Mouse (Mus musculus): ENCODE measurements around the gene Jup. TPM values are rescaled to one million over a fixed set of nuclear protein-coding genes. Genes with fewer than 3 reads are reported as not detected.
"Not testable (repeated sequence)": the region's sequence is repeated elsewhere in the genome, so short reads cannot be mapped to it uniquely, and the experiment has no call there.

The Jup gene
- total RNA-seq, 2 experiments from 2014 or later = 51.2 to 53.7 TPM

DNA sequence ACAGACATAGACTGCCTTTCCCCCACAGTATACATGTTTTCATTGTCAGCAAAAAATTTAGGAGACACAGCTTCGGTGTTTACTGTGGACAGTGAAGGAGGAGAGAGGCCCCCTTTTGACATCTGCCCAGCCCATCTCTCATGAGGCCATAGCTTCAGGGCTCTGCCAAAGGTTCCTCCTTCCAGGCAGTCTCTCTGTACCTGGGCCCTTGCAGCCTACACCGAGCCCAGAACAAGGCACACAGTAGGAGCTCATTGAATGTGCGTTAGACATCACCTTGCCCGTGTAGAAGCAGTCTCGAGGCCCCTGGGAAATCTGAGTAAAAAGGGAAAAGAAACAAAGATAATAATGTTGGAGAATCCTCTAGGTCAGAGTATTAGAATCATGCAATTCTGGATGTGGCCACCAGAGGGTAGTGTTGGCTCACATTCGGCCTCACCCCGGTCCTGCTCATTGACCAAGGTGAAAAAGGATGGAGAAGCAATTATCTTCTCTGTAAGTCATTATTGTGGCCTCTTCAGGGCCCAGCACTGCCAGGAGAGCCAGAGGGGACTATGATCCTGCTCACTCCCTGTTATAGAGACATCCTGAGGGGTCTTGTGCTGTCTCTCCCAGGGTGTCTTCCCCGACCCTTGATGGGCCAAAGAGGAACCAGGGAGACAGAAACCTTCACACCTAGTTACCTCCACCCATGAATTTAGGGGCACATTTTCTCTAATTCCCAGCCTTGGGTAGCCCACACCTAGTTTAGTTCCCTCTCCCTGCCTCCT, 35.2 kb downstream of the Jup start:
- peak; percentile 94 for TF ChIP-seq CTCF (IDR thresholded peaks at IDR 0.05)
- intact Hi-C loops (cut with DNase I) = loop anchor here (1.0 to 10.0 kb wide), 4 partner anchors 46 to 342 kb away; partner anchors contain the start of genes Dhx58 and Klhl11
- Histone ChIP-seq H3K27ac (no peak overlapping the region), H3K4me3 (no peak overlapping the region)
- peak; percentile 72 to 82 for DNase-seq (ENCODE audit: extremely low spot score in 1 of 2, low spot score in 2 of 2)

DNA sequence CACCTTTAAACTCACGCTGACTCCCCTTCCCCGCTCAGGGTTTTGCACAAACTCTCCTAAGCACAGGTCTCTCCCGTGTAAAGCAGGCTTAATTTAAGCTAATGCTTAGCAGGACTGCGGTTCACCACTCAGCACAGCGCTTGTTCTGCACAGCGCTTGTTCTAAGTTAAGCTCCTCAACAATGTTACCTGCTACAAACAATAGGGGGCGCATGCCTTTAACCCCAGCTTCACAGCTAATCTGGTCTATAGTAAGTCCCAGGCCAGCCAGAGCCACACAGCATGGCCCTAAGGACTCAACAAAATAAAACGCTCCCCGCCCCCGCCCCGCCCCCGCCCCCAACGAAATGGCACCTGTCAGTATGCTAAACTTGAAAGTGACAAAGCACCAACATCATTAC, 36.5 kb downstream of the Jup start:
- not testable (repeated sequence) for H3K27ac ChIP-seq; H3K4me3 ChIP-seq; DNase-seq (ENCODE audit: extremely low spot score in 1 of 2, low spot score in 2 of 2)
- intact Hi-C loops (cut with DNase I) = loop anchor here (5.0 to 10.0 kb wide), 3 partner anchors 111 to 344 kb away; partner anchors contain the start of genes Dhx58 and Klhl11

DNA sequence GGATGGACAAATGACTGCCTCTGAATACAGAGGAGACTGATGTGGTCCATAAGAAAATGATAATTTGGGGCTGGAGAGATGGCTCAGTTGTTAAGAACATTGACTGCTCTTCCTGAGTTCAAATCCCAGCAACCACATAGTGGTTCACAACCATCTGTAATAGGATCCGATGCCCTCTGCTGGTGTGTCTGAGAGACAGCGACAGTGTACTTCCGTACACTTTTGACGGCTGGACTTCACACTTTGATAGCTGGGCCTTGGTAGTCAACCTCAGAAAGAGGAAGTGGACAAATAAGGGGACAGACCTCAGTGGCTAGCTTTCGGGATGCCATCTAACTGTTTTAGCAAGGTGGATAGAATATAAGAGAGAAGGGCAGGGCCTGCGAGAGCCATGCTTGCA, 37.4 kb downstream of the Jup start:
- H3K4me3 ChIP-seq = no peak overlapping the region
- TF ChIP-seq CTCF (IDR thresholded peaks at IDR 0.05) = no peak; the same call in none of the 2 replicates
- intact Hi-C loops (cut with DNase I) = loop anchor here (5.0 to 10.0 kb wide), 3 partner anchors 112 to 345 kb away; partner anchors contain the start of genes Dhx58 and Klhl11
- no peak overlapping the region for H3K27ac ChIP-seq
- DNase-seq (ENCODE audit: extremely low spot score in 1 of 2, low spot score in 2 of 2) = no peak

DNA sequence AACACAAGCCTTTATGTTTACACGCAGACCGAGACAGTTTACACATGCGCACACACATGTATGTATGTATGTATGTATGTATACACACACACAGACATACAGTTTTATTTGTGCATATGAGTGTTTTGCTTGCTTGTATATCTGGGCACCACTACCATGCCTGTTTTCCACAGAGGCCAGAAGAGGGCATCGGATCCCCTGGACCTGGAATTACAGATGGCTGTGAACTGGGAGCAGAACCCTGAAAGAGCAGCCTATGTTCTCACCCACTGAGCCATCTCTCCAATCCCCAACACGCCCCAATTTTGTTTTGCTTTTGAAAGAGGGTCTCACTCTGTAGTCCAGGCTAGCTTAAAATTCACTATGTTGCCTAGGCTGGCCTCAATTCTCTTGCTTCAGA, 40.2 kb downstream of the Jup start:
- no peak overlapping the region for H3K27ac ChIP-seq
- TF ChIP-seq CTCF (IDR thresholded peaks at IDR 0.05) = no peak
- no peak overlapping the region for H3K4me3 ChIP-seq
- DNase-seq (ENCODE audit: extremely low spot score in 1 of 2, low spot score in 2 of 2) = no peak
- intact Hi-C loops (cut with DNase I) = no loop called here

DNA sequence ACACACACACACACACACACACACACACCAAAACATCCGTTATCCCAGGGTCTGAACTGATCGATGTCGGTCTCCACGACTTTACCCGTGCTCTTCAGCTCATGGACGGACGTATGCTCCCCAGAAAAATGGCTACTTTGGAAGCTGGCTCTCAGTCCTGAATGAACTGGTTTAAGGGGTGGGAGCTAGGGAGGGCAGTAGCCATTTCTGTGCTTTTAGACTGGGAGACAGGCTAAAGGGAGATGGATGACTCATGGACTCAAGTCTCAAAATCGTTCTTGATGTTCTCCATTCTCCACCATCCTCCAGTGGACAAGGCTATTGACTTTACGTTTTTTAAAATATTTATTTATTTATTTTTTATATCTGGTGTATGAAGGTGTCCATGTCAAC, 40.7 kb downstream of the Jup start:
- no peak for TF ChIP-seq CTCF (IDR thresholded peaks at IDR 0.05)
- no peak for DNase-seq (ENCODE audit: extremely low spot score in 1 of 2, low spot score in 2 of 2)
- Histone ChIP-seq H3K4me3 (no peak overlapping the region), H3K27ac (no peak overlapping the region)
- intact Hi-C loops (cut with DNase I) = no loop called here

DNA sequence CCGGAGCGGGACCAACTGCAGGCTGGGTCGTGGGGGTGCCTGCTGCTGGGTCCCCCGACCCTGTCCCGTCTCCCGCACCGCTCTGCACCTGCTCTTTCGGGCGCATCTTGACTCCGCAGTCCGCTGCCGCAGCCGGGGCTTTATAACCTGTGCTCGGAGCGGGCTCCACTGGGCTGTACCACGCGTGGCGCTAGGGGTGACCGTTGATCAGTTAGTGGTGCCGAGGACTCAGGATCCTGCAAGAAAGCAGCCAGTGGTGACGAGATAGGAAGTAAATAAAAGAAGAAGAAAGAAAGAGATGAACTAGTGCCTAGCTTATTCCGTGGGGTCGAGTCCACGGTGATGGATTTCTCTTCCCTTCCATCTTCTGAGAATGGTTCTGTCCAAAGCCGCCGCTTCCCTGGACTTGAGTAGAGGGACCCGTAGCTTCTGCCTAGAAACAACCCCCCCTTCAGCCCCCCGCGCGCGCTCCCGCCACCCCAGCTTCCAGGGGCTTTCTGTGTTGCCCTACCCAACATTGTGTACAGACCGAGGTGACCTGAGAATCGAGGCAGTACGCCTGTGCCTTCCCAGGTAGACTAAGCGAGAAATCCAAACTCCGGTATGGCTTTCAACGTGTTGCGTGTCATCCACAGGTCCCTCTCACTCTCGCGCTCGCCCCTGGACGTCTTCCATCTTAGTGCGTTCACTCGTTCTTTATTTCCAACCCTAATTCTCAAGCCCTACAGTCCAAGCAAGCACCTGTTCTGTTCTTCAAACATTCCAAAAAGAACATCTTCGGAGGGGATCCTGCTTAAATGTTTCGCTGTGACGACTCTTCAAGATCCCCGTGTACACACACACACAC, 41.4 kb downstream of the Jup start, which contains the start of gene Hap1:
Hap1 (minus strand) TSS at position 157 of the 847 bp plus-strand sequence.
- H3K4me3 ChIP-seq = peak within 1 kb of the TSS; percentile 94
- peak; percentile 74 to 78 for DNase-seq (ENCODE audit: extremely low spot score in 1 of 2, low spot score in 2 of 2)
- intact Hi-C loops (cut with DNase I) = no loop called here
- TF ChIP-seq CTCF (IDR thresholded peaks at IDR 0.05) = no peak; the same call in 1 of the 2 replicates
- H3K27ac ChIP-seq = peak within 1 kb of the TSS; percentile 80

DNA sequence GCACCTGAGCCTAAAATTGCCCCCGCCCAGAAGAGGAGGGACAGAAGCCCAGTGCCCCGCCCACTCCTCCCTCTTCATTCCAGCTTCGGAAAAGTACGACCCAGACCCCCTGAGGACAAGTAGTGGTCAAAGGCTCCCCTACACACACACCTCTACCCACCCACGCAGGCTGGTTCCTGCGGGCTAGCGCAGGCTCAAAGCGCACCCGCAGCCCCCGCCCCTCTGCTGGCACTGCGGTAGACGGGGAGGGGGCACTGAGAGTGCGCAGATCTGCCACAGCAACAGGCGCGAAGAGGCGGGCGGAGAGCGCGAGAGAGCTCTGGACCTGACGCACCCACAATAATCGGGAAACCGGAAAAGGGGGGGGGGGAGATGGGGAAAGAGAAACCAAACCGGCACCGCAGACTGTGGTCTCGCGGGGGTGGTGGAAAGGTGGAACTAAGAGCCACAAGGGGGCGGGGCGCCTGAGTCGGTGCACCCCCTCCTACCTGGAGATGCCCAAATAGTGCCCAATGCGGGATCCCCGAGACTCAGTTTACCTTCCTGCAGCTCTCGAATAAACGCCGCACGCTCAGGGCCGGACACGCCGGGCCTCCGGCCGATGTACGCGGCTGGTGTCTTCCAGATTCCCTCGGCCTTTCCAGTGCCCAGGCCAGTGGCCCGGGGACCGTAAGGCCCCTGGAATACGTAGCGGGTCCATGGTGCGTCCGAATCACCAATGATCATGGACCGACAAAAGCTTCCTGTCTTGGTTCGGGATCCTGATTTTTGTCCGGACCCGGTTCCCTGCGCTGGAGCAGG, 42.2 kb downstream of the Jup start:
- peak; percentile 43 to 66 for DNase-seq (ENCODE audit: extremely low spot score in 1 of 2, low spot score in 2 of 2)
- no peak; the same call in 1 of the 2 replicates for TF ChIP-seq CTCF (IDR thresholded peaks at IDR 0.05)
- intact Hi-C loops (cut with DNase I) = no loop called here
- Histone ChIP-seq H3K4me3 (peak overlapping the region; percentile 94), H3K27ac (peak overlapping the region; percentile 80)

DNA sequence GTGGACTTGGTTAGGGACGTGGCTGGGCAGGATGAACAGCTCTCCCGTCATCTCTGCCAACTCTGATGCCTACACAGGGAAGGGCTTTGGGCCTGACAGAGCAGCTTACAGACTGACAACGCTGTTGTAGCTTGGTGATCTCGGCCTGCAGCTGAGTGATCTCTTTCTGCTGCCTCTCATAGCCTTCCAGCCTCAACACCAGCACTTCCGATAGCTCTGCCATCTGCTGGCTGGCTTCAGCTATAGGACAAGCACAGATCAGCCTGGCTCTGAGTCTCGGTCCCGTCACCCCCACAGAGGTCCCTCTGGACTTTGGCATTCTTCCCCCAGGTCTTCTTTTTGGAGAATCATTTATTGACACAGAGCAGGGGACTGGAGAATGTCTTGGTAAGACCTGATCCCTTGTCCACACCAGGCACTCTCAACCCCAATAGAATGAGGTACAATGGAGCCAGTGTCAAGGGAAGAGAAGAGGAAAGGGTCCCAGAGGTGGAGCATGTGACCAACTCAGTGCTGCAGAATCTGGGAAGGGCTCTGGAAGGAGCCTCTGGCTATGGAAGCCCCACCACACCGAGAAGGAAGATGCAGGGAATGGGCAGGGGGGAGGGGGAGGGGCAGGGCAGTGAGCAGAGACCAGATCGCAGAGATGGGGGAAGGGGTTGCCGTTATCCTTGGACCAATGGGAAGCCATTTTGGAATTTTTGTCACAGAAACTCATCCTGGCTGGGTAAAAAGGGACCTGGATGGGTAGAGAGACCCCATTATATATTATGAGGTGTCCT, 45.3 kb downstream of the Jup start:
- peak; percentile 57 for TF ChIP-seq CTCF (IDR thresholded peaks at IDR 0.05)
- no peak overlapping the region for H3K27ac ChIP-seq
- intact Hi-C loops (cut with DNase I) = loop anchor here (2.0 kb wide), 1 partner anchor 29 kb away; no protein-coding TSS in a partner anchor
- H3K4me3 ChIP-seq = no peak overlapping the region
- peak in 1 of 2 experiments; percentile 52 for DNase-seq (ENCODE audit: extremely low spot score in 1 of 2, low spot score in 2 of 2)

DNA sequence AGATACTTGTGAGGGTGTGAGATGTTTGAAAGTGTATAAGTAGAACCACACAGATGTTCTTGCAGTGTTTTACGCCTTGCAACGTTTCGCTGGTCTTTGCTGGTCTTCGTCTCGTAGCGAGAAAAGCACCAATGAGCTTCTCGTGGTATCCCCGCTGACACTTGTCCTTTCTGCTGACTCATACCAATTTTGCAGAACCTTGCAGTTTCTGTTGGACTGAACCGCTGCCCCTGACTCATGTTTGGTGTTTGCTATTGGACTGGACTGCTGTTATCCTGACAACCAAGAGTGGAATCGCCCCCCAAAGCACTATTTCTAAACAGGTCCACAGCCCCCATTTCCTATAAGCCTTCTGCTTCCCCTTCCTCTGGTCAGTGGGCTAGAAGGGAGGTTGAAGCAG, 53.3 kb downstream of the Jup start:
- TF ChIP-seq CTCF (IDR thresholded peaks at IDR 0.05) = no peak
- DNase-seq (ENCODE audit: extremely low spot score in 1 of 2, low spot score in 2 of 2) = no peak
- no peak overlapping the region for H3K27ac ChIP-seq
- H3K4me3 ChIP-seq = no peak overlapping the region
- intact Hi-C loops (cut with DNase I) = no loop called here

DNA sequence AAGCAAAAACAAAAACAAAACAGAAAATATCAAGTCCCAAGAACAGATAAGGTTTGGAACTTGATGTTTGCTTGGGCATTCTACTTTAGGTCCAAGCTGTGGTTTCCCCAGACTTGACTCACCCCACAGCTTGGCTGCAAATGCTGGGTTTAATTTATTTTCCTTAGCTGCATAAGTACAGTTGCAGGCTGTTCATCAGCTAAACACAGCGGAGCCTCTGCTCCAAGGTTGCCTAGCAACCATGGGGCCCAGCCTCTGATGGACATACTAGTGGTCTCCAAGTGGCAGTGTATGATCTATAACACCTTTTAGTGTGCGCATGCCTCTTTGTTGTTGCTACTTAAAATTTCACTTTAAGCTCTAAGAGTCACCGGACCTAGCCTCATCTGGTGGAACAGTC, 61.8 kb downstream of the Jup start:
- no peak overlapping the region for H3K4me3 ChIP-seq
- no peak overlapping the region for H3K27ac ChIP-seq
- intact Hi-C loops (cut with DNase I) = no loop called here
- no peak for TF ChIP-seq CTCF (IDR thresholded peaks at IDR 0.05)
- DNase-seq (ENCODE audit: extremely low spot score in 1 of 2, low spot score in 2 of 2) = no peak
